8 mouse cellular contexts compared by ENCODE assay signal in genomic region chr5:125178171-125179006, GRCm38 (mm10). TPM values are rescaled to one million over a fixed set of nuclear protein-coding genes. Genes with fewer than 3 reads are reported as not detected.
A peak's percentile ranks its signal among the peaks of the same experiment; 100 is the strongest.
DNase-seq lines count a peak whose midpoint lies in the region; ATAC-seq and TF ChIP-seq lines count a peak whose summit lies in the region.

No protein-coding gene starts in this region.

- peaks cover 2 to 37% of the 10 kb centered on the region in 2 experiments; a peak in 2 of 4 replicates for H3K4me1 ChIP-seq in ES-E14 (ENCODE audit: control insufficient read depth in 2 of 2, insufficient read depth in 2 of 2, low read length in 2 of 2, poor library complexity in 1 of 2)
- peaks cover 36% of the 10 kb centered on the region for H3K4me1 ChIP-seq in erythroblast, embryonic 14.5 days (ENCODE audit: control insufficient read depth)
- peaks cover 49% of the 10 kb centered on the region for H3K4me1 ChIP-seq in heart, embryonic 16.5 days (ENCODE audit: control insufficient read depth, insufficient read depth, low read length)
- peaks cover 52% of the 10 kb centered on the region for H3K4me1 ChIP-seq in lung, embryonic 16.5 days (replicated peaks; ENCODE audit: control insufficient read depth, insufficient read depth, low read length)

- peak; percentile 29 for ATAC-seq in heart, embryonic 16.5 days (replicated peaks; ENCODE audit: extremely low read depth, insufficient read depth, low FRiP score)
- peak; percentile 30 for ATAC-seq in lung, embryonic 16.5 days (ENCODE audit: low read depth)

- peaks cover 15% of the 10 kb centered on the region for H3K27me3 ChIP-seq in erythroblast, embryonic 14.5 days (ENCODE audit: control insufficient read depth)
- H3K27me3 ChIP-seq in heart, embryonic 16.5 days (ENCODE audit: control insufficient read depth, insufficient read depth, low read length): no peaks in the 10 kb centered on the region
- H3K27me3 ChIP-seq in lung, embryonic 16.5 days (ENCODE audit: control insufficient read depth, insufficient read depth, low read depth, low read length): no peaks in the 10 kb centered on the region

- no peak for TF ChIP-seq CTCF in brain, embryonic 14.5 days (IDR thresholded peaks at IDR 0.05; ENCODE audit: borderline replicate concordance, extremely low read depth, insufficient read depth, insufficient read length)

- no peak for TF ChIP-seq POLR2A in brain, embryonic 14.5 days (IDR thresholded peaks at IDR 0.05; ENCODE audit: borderline replicate concordance, extremely low read depth, insufficient read depth, insufficient read length, poor library complexity, severe bottlenecking)

- in situ Hi-C loops in ES-E14 (cut with MboI; ENCODE audit: low sequenced_read_pairs in 2 of 2, unreplicated experiment in 2 of 2): no loop called here

- under 1% methylated on average over 60 of the region's 60 CpGs for WGBS in heart, embryonic 16.5 days
- WGBS in lung, embryonic 16.5 days: under 1% methylated on average over 48 of the region's 60 CpGs

- peaks cover 1% of the 10 kb centered on the region; the same call in 1 of the 2 replicates for H3K36me3 ChIP-seq in ES-E14 (ENCODE audit: control insufficient read depth, insufficient read depth, low read length, poor library complexity, severe bottlenecking)
- H3K36me3 ChIP-seq in erythroblast, embryonic 14.5 days (ENCODE audit: control insufficient read depth): no peaks in the 10 kb centered on the region
- H3K36me3 ChIP-seq in heart, embryonic 16.5 days (ENCODE audit: control insufficient read depth, insufficient read depth): no peaks in the 10 kb centered on the region
- H3K36me3 ChIP-seq in lung, embryonic 16.5 days (ENCODE audit: control insufficient read depth, insufficient read depth, low read length): no peaks in the 10 kb centered on the region

- H3K9me3 ChIP-seq in ES-E14 (ENCODE audit: control insufficient read depth, insufficient read depth, low read depth, low read length): no peaks in the 10 kb centered on the region
- H3K9me3 ChIP-seq in erythroblast, embryonic 14.5 days (ENCODE audit: control insufficient read depth, low read length): no peaks in the 10 kb centered on the region
- no peaks in the 10 kb centered on the region for H3K9me3 ChIP-seq in heart, embryonic 16.5 days (replicated peaks; ENCODE audit: control insufficient read depth, low read length)
- no peaks in the 10 kb centered on the region for H3K9me3 ChIP-seq in lung, embryonic 16.5 days (ENCODE audit: control insufficient read depth, low read length)

- peak overlapping the region; percentile 71 for H3K9ac ChIP-seq in ES-E14 (ENCODE audit: insufficient read depth, low read depth, low read length, poor library complexity, severe bottlenecking)
- peak overlapping the region; percentile 92 for H3K9ac ChIP-seq in heart, embryonic 16.5 days (ENCODE audit: low read length)
- H3K9ac ChIP-seq in lung, embryonic 16.5 days (ENCODE audit: low read length): peak overlapping the region; percentile 80

- H3K4me2 ChIP-seq in heart, embryonic 16.5 days (ENCODE audit: low read depth, low read length): peak overlapping the region; percentile 99
- peak overlapping the region; percentile 96 for H3K4me2 ChIP-seq in lung, embryonic 16.5 days (ENCODE audit: low read depth, low read length)

- H3K27ac ChIP-seq in ES-E14 (ENCODE audit: insufficient read depth, low read depth, low read length, poor library complexity, severe bottlenecking): peak overlapping the region; percentile 32; the same call in 1 of the 2 replicates
- H3K27ac ChIP-seq in heart, embryonic 16.5 days (ENCODE audit: low read length): peak overlapping the region; percentile 98
- H3K27ac ChIP-seq in lung, embryonic 16.5 days (ENCODE audit: low read length): peak overlapping the region; percentile 98

- peak overlapping the region; percentile 86 to 88 for H3K4me3 ChIP-seq in ES-E14 (ENCODE audit: insufficient read depth in 1 of 2, low read depth in 1 of 2, low read length in 2 of 2, poor library complexity in 1 of 2, severe bottlenecking in 1 of 2)
- peak overlapping the region; percentile 72 for H3K4me3 ChIP-seq in erythroblast, embryonic 14.5 days (replicated peaks)
- peak overlapping the region; percentile 86 for H3K4me3 ChIP-seq in heart, embryonic 16.5 days (ENCODE audit: low read length)
- peak overlapping the region; percentile 62 for H3K4me3 ChIP-seq in lung, embryonic 16.5 days (ENCODE audit: low read length)

- no peak for DNase-seq in ES-E14 (ENCODE audit: low read depth, low spot score)
- peak; percentile 66 for DNase-seq in brain, embryonic 14.5 days (ENCODE audit: low read depth)
- peak; percentile 58 to 83 for DNase-seq in kidney, postnatal 36 days
- DNase-seq in right cerebral cortex, adult 18-20 months: peak; percentile 71
- peak; percentile 86 for DNase-seq in thymus, postnatal 4 days

TF ChIP-seq in ES-E14, 5 proteins besides CTCF, POLR2A, EP300 and RAD21:
- TF ChIP-seq HCFC1 (IDR thresholded peaks at IDR 0.05; ENCODE audit: borderline replicate concordance, insufficient read depth, low read length) (no peak), ZC3H11A (IDR thresholded peaks at IDR 0.05; ENCODE audit: borderline replicate concordance, low read depth, low read length) (no peak), ZNF384 (IDR thresholded peaks at IDR 0.05; ENCODE audit: low read depth, low read length) (no peak)
TF ChIP-seq in ES-E14: peak in this region for 0.

RNA-seq across cellular contexts. Expression of gene Ncor2, which starts 0.6 kb away (rescaled TPM):
- 19.8 and 19.9 TPM in 2 replicates for total RNA-seq in ES-E14 (2012; rRNA removed)
- polyA plus RNA-seq in brain, embryonic 14.5 days (2012; rRNA removed): 31.6 and 71.5 TPM in 2 replicates
- 6.4 and 7.2 TPM in 2 replicates for polyA plus RNA-seq in erythroblast, embryonic 14.5 days (2012)
- 17.6 and 19.1 TPM in 2 replicates for polyA plus RNA-seq in heart, embryonic 16.5 days (2015; fragmentation: Nextera tagmentation; extraction: Ambion mirVana)
- 20.3 and 27.3 TPM in 2 replicates for polyA plus RNA-seq in lung, embryonic 16.5 days (2015; fragmentation: Nextera tagmentation; extraction: Ambion mirVana)

Comparison
In these comparisons a context has a peak if more than half of its experiments do, and no peak if none do; other contexts are left out.
1. H3K27ac ChIP-seq: peak in every context shown above with its lines; median percentile 98 in heart, embryonic 16.5 days; 98 in lung, embryonic 16.5 days; 32 in ES-E14.